Comparison of ENCODE assay signal across 8 mouse cellular contexts in the genomic region with DNA sequence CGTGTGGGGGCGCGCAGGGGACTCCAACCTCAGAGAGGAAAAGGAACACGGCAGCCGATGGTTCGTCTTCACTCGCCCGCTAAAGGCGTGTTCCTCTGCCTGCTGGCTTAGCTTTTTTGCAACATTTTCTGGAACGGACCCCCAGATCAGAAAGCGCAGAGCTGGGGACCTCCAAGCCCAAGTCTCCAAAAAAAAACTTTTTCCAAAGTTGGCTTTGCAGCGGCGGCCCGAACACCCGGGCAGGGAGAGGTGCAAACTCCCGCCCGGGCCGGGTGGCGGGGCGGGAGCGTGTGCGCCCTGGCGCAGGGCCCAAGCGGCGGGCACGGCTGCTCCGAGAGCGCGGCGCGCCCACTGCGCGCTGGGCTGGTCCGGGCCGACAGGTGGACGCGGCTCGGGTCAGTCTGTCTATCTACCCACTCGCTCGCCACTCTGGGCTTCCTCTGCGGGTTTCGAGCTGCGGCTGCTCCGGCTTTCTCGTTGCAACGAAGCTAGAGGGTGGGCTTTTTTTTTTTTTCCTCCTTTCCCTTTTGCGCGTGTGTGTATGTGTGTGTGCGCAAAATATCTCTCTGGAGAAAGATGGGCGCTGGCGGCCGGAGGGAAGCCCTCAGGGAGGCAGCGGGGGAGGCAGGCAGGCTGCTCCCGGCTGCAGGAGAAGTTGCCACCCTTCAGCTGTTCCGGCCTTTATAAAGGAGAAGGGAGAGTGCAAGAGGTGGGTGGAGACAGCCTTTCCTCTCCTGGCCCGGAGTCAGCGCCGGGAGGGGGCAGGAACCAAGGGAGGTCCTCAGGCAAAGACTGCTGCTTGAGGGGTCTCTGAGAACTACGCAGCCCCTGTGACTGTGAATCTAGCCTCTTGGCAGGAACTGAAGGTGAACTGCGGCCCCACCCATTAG. TPM values are rescaled to one million over a fixed set of nuclear protein-coding genes. Genes with fewer than 3 reads are reported as not detected.
DNase-seq lines count a peak whose midpoint lies in the region; ATAC-seq and TF ChIP-seq lines count a peak whose summit lies in the region.

A gene (minus strand): TSS at position 657 of the 890 bp plus-strand sequence.

- peak; percentile 73 for DNase-seq in brain, adult 2 months (ENCODE audit: low read depth, low spot score)
- DNase-seq in forebrain, postnatal 0 days, result peak; percentile 45
- peak; percentile 69 for DNase-seq in heart, postnatal 25 days (ENCODE audit: low spot score)
- peak in 1 of 2 experiments; percentile 47 for DNase-seq in layer of hippocampus, adult 2 months (ENCODE audit: low spot score in 2 of 2)
- DNase-seq in lung, embryonic 14.5 days, result peak; percentile 75
- peak; percentile 30 for DNase-seq in ovary, postnatal 14 days (ENCODE audit: low spot score)
- no peak for DNase-seq in c-Kit-positive CD71-positive TER-119-positive erythroid progenitor cells, embryonic 14.5 days (ENCODE audit: low spot score)

- WGBS in forebrain, postnatal 0 days, result 1% methylated on average over 60 of the region's 60 CpGs
- WGBS in lung, embryonic 14.5 days, result under 1% methylated on average over 60 of the region's 60 CpGs

- TF ChIP-seq POLR2A in ES-Bruce4 (IDR thresholded peaks at IDR 0.05; ENCODE audit: insufficient read depth, low read length), result peak; percentile 34

- H3K9ac ChIP-seq in ES-Bruce4 (ENCODE audit: low read depth, poor library complexity, severe bottlenecking), result peak within 1 kb of the TSS; percentile 79
- peak within 1 kb of the TSS; percentile 88 for H3K9ac ChIP-seq in forebrain, postnatal 0 days
- peak within 1 kb of the TSS; percentile 75 for H3K9ac ChIP-seq in lung, embryonic 14.5 days

- no peak for ATAC-seq in forebrain, postnatal 0 days
- ATAC-seq in lung, embryonic 14.5 days (ENCODE audit: insufficient read depth), result no peak

- TF ChIP-seq EP300 in ES-Bruce4 (IDR thresholded peaks at IDR 0.05; ENCODE audit: insufficient read depth, low read depth, low read length), result no peak

- H3K4me3 ChIP-seq in ES-Bruce4 (ENCODE audit: low read depth, low read length), result peak within 1 kb of the TSS; percentile 58
- peak within 1 kb of the TSS; percentile 76 for H3K4me3 ChIP-seq in forebrain, postnatal 0 days (ENCODE audit: low read depth, low read length)
- H3K4me3 ChIP-seq in layer of hippocampus, adult 2 months, result peak within 1 kb of the TSS; percentile 90
- peak within 1 kb of the TSS; percentile 59 for H3K4me3 ChIP-seq in lung, embryonic 14.5 days (ENCODE audit: low read depth, low read length)

- intact Hi-C loops in heart, postnatal 25 days (cut with DNase I), result loop anchor here (2.0 to 5.0 kb wide), 2 partner anchors 36 to 58 kb away; no protein-coding TSS in a partner anchor

- H3K4me1 ChIP-seq in ES-Bruce4 (ENCODE audit: control insufficient read depth, insufficient read depth, low read length), result peaks cover 5% of the 10 kb centered on the region
- H3K4me1 ChIP-seq in forebrain, postnatal 0 days (ENCODE audit: insufficient read depth), result peaks cover 7% of the 10 kb centered on the region; the same call in 1 of the 2 replicates
- peaks cover 4% of the 10 kb centered on the region; the same call in 1 of the 2 replicates for H3K4me1 ChIP-seq in lung, embryonic 14.5 days (ENCODE audit: insufficient read depth)

- no peak for TF ChIP-seq CTCF in ES-Bruce4 (IDR thresholded peaks at IDR 0.05; ENCODE audit: low read depth, low read length)
- TF ChIP-seq CTCF in forebrain, postnatal 0 days (IDR thresholded peaks at IDR 0.05; ENCODE audit: low read depth), result no peak
- TF ChIP-seq CTCF in layer of hippocampus, adult 2 months (conservative IDR thresholded peaks at IDR 0.05), result no peak
- TF ChIP-seq CTCF in lung, embryonic 14.5 days (IDR thresholded peaks at IDR 0.05; ENCODE audit: low read depth), result no peak

- H3K4me2 ChIP-seq in forebrain, postnatal 0 days (ENCODE audit: low read depth), result peak within 1 kb of the TSS; percentile 95
- H3K4me2 ChIP-seq in lung, embryonic 14.5 days, result peak within 1 kb of the TSS; percentile 94

- H3K27me3 ChIP-seq in ES-Bruce4 (ENCODE audit: control insufficient read depth, insufficient read depth, low read length, poor library complexity, severe bottlenecking), result peaks cover 7% of the 10 kb centered on the region
- H3K27me3 ChIP-seq in forebrain, postnatal 0 days (ENCODE audit: insufficient read depth, low read length), result peaks cover 11% of the 10 kb centered on the region; the same call in 1 of the 2 replicates
- H3K27me3 ChIP-seq in lung, embryonic 14.5 days (ENCODE audit: insufficient read depth, low read length), result peaks cover 61% of the 10 kb centered on the region

- no peak within 1 kb of the TSS for H3K27ac ChIP-seq in ES-Bruce4 (ENCODE audit: insufficient read depth, low read length)
- H3K27ac ChIP-seq in forebrain, postnatal 0 days (ENCODE audit: low read depth, low read length), result no peak within 1 kb of the TSS
- peak within 1 kb of the TSS; percentile 99 for H3K27ac ChIP-seq in layer of hippocampus, adult 2 months
- H3K27ac ChIP-seq in lung, embryonic 14.5 days (ENCODE audit: low read depth), result peak within 1 kb of the TSS; percentile 58; the same call in 1 of the 2 replicates

- H3K36me3 ChIP-seq in ES-Bruce4 (ENCODE audit: control insufficient read depth, insufficient read depth, low read length, poor library complexity, severe bottlenecking), result no peaks in the 10 kb centered on the region
- no peaks in the 10 kb centered on the region for H3K36me3 ChIP-seq in forebrain, postnatal 0 days (ENCODE audit: insufficient read depth)
- H3K36me3 ChIP-seq in lung, embryonic 14.5 days (ENCODE audit: insufficient read depth), result no peaks in the 10 kb centered on the region

- no peaks in the 10 kb centered on the region for H3K9me3 ChIP-seq in ES-Bruce4 (replicated peaks; ENCODE audit: control insufficient read depth, insufficient read depth, low read length, poor library complexity, severe bottlenecking)
- H3K9me3 ChIP-seq in forebrain, postnatal 0 days (ENCODE audit: low read length), result no peaks in the 10 kb centered on the region
- H3K9me3 ChIP-seq in lung, embryonic 14.5 days (ENCODE audit: low read depth, low read length), result no peaks in the 10 kb centered on the region

RNA-seq across cellular contexts. Expression of the gene that starts here (rescaled TPM):
- polyA plus RNA-seq in ES-Bruce4 (2011; ENCODE audit: insufficient read depth, insufficient read length, low read depth, missing spikeins), result 16.8 and 17.1 TPM in 2 replicates
- total RNA-seq in forebrain, postnatal 0 days (2014; rRNA removed), result 13.2 and 17.8 TPM in 2 replicates
- 4.6 and 7.6 TPM in 2 replicates for polyA plus RNA-seq in forebrain, postnatal 0 days (2015; fragmentation: Nextera tagmentation; extraction: Ambion mirVana)
- 10 to 100 TPM; 24.5 to 33.8 TPM for total RNA-seq in heart, postnatal 25 days (2021)
- total RNA-seq in layer of hippocampus, adult 2 months (2021), result 10 to 100 TPM; 27.4 to 29.3 TPM
- 11.6 and 13.0 TPM in 2 replicates for polyA plus RNA-seq in lung, embryonic 14.5 days (2014; fragmentation: Nextera tagmentation; extraction: Ambion mirVana)

Comparison
In these comparisons a context has a peak if more than half of its experiments do, and no peak if none do; other contexts are left out.
1. H3K27ac ChIP-seq: peak in layer of hippocampus, adult 2 months (single experiment) and lung, embryonic 14.5 days (single experiment); none in ES-Bruce4 (single experiment) and forebrain, postnatal 0 days (single experiment).
2. Peak in every context shown above with its lines, with median percentiles within 50 percentile points of each other: H3K4me3 ChIP-seq and H3K9ac ChIP-seq.